Mouse (Mus musculus) heart, adult 2 months (tissue): ENCODE measurements around the gene Ccdc148.

ENCODE experiments used
- CTCF ChIP-seq: fragments of 200-600 bp; IDR thresholded peaks from 2 replicates; pipeline ENCODE4 v1.8.1; 2022; ENCODE audit warnings: antibody characterized with exemption, mild to moderate bottlenecking, moderate library complexity
- EP300 ChIP-seq: fragments of 200-500 bp; IDR thresholded peaks from 2 replicates; pipeline ENCODE4 v1.6.1; 2011; ENCODE audit warnings: low read depth, low read length, control low read depth; ENCODE audit not compliant: insufficient read depth
- POLR2A ChIP-seq: fragments of 200-500 bp; IDR thresholded peaks from 2 replicates; pipeline ENCODE4 v1.6.1; 2011; ENCODE audit warnings: mild to moderate bottlenecking, low read depth, low read length, control low read depth; ENCODE audit not compliant: insufficient read depth

DNA sequence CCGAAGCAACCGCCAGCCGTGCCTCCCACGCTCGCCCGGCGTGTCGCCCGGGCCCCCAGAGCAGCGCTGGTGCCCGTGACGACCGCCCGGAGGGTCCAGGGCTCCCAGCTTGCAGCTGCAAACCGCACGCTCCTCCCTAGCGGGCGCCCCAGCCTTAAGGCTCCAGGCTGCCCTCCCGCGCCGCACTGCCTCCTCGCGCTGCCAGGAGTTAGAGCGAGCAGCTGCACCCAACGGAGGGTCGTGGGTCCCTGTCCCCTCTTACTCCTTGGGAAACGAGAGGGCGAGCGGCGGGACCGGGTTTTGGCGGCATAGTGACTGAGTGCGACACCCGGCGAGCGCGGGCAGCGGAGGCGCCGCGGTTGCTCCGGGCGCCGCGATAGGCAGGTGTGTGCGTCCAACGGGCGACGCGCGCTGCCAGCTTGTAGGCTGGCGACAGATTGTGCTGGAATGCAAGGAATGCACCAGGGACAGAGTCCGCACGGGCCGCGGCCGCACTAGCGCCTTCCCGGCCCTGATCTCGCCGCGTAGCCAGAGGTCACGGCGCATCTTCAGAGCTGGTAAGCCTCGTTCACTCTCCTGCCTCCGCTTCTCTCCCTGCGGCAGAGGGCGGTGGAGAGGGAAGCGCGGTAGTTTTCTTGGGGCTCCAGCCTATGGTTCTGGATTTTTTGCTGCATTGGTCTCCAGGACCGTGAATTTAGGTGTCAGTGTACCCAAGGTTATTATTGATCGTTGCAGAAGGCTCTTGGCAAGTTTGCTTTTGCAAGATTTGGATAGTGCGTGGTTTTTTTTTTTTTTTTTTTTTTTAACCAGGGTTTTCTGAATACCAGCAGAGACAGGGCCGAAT lies 1.2 kb upstream of the Ccdc148 start:
- TF ChIP-seq POLR2A (no peak), EP300 (no peak), CTCF (peak; percentile 50)
